Mouse (Mus musculus) myocyte (in vitro differentiated cells): ENCODE measurements around the gene Klk4.

Experiments
- CEBPB ChIP-seq: IDR thresholded peaks from 2 replicates; pipeline ENCODE4 v1.6.1; 2011; ENCODE audit warnings: mild to moderate bottlenecking, moderate library complexity; ENCODE audit not compliant: poor library complexity, insufficient read depth, severe bottlenecking
- E2F4 ChIP-seq: IDR thresholded peaks from one replicate; pipeline ENCODE4 v1.6.1; 2011; ENCODE audit warnings: mild to moderate bottlenecking, control low read depth, moderate library complexity; ENCODE audit not compliant: insufficient read depth
- MAX ChIP-seq: IDR thresholded peaks from one replicate; pipeline ENCODE4 v1.6.1; 2011; ENCODE audit warnings: low read depth, mild to moderate bottlenecking, control low read depth
- MYOD1 ChIP-seq, 3 experiments: IDR thresholded peaks; one replicate each; pipeline ENCODE4 v1.6.1; 2011; ENCODE audit warnings: control low read depth in 2 of 3, low read depth in 2 of 3, mild to moderate bottlenecking in 2 of 3, moderate library complexity in 1 of 3; ENCODE audit not compliant: insufficient read length in 2 of 3, control insufficient read depth in 1 of 3
- MYOG ChIP-seq, 3 experiments: IDR thresholded peaks; one replicate each; pipeline ENCODE4 v1.6.1; 2011; ENCODE audit warnings: control low read depth in 2 of 3, low read depth in 2 of 3, mild to moderate bottlenecking in 2 of 3; ENCODE audit not compliant: insufficient read length in 2 of 3, control insufficient read depth in 1 of 3, insufficient read depth in 1 of 3
- POLR2A ChIP-seq: IDR thresholded peaks from one replicate; pipeline ENCODE4 v1.6.1; 2011; ENCODE audit warnings: low read depth, mild to moderate bottlenecking, control low read depth, moderate library complexity; ENCODE audit not compliant: insufficient read length
- POLR2AphosphoS2 ChIP-seq: IDR thresholded peaks from one replicate; pipeline ENCODE4 v1.6.1; 2011; ENCODE audit warnings: low read depth, control low read depth; ENCODE audit not compliant: insufficient read length
- SRF ChIP-seq: IDR thresholded peaks from one replicate; pipeline ENCODE4 v1.6.1; 2011; ENCODE audit warnings: low read depth; ENCODE audit not compliant: control insufficient read depth, insufficient read length
- TCF12 ChIP-seq: IDR thresholded peaks from one replicate; pipeline ENCODE4 v1.6.1; 2011; ENCODE audit warnings: mild to moderate bottlenecking, control low read depth; ENCODE audit not compliant: poor library complexity, insufficient read depth, severe bottlenecking
- USF1 ChIP-seq: IDR thresholded peaks from one replicate; pipeline ENCODE4 v1.6.1; 2011; ENCODE audit warnings: low read depth, mild to moderate bottlenecking, control low read depth, moderate library complexity

DNA sequence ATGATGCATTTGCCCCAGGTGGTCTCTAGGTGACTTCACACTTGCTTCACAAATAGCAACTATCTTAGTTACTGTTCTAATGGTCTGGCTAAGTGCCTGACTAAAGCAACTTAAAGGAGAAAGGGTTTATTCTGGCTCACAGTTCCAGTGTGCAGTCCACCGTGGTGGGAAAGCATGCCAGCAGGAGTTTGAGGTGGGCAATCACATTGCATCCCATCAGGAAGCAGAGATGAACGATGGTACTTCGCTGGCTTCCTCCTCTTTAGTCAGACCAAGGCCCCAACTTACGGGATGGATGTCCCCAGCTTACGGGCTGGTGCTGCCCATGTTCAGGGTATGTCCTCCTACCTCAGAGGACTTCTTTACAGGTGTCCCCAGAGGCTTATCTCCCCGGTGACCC, 29.3 kb upstream of the Klk4 start:
- no peak for TF ChIP-seq POLR2A
- TF ChIP-seq TCF12 = no peak
- no peak for TF ChIP-seq POLR2AphosphoS2
- TF ChIP-seq MYOG (IDR thresholded peaks at IDR 0.05; ENCODE audit: control insufficient read depth in 1 of 3, insufficient read depth in 1 of 3, insufficient read length in 2 of 3, low read depth in 2 of 3) = no peak
- no peak for TF ChIP-seq USF1
- no peak for TF ChIP-seq MAX
- no peak for TF ChIP-seq SRF
- TF ChIP-seq E2F4 = no peak
- TF ChIP-seq MYOD1 (IDR thresholded peaks at IDR 0.05; ENCODE audit: control insufficient read depth in 1 of 3, insufficient read length in 2 of 3, low read depth in 2 of 3) = no peak
- TF ChIP-seq CEBPB = no peak
